ENCODE assay signal across 8 mouse cellular contexts in the genomic region with DNA sequence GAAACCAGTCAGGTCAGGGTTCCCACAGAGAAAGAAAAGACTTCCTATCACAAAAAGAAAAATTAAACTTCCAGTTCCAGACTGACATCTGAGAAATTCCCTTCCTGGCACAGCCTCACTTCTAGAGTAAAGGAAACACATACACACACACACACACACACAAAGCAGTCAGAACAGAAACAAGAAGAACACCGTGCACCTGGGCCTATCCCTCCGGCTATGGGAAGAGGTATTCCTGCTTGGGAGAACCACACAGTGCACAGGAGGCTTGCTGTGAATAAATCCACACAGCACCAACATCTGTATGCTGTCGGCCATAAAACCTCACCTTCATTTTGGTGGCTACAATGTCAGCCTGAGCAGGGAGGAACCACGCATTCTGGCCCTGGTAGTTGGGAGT. TPM values are rescaled to one million over a fixed set of nuclear protein-coding genes. Genes with fewer than 3 reads are reported as not detected.
DNase-seq lines count a peak whose midpoint lies in the region; ATAC-seq and TF ChIP-seq lines count a peak whose summit lies in the region.

No protein-coding gene starts in this region.

- no peak for DNase-seq in left cerebral cortex, adult 2 months (ENCODE audit: extremely low spot score in 1 of 2, low spot score in 2 of 2)
- no peak for DNase-seq in left cerebral cortex, postnatal 4 days
- no peak for DNase-seq in kidney, postnatal 0 days (ENCODE audit: low spot score)
- no peak for DNase-seq in frontal cortex, adult 2 months (ENCODE audit: extremely low spot score in 1 of 2, low spot score in 1 of 2)
- no peak for DNase-seq in layer of hippocampus, adult 11-12 months (ENCODE audit: low spot score)
- DNase-seq in cerebellum, postnatal 4 days (ENCODE audit: low spot score in 2 of 2): no peak

- H3K9me3 ChIP-seq in embryonic facial prominence, embryonic 12.5 days: no peaks in the 10 kb centered on the region
- no peaks in the 10 kb centered on the region for H3K9me3 ChIP-seq in kidney, postnatal 0 days (replicated peaks; ENCODE audit: low read length)
- no peaks in the 10 kb centered on the region for H3K9me3 ChIP-seq in neural tube, embryonic 13.5 days

- H3K9ac ChIP-seq in embryonic facial prominence, embryonic 12.5 days: no peak overlapping the region
- H3K9ac ChIP-seq in kidney, postnatal 0 days (ENCODE audit: low read depth, low read length): no peak overlapping the region
- peak overlapping the region; percentile 92 for H3K9ac ChIP-seq in neural tube, embryonic 13.5 days

- intact Hi-C loops in left cerebral cortex, adult 2 months (cut with DNase I): no loop called here
- intact Hi-C loops in left cerebral cortex, postnatal 4 days (cut with DNase I): no loop called here

- H3K4me3 ChIP-seq in left cerebral cortex, adult 2 months: peak overlapping the region; percentile 88
- peak overlapping the region; percentile 86 for H3K4me3 ChIP-seq in embryonic facial prominence, embryonic 12.5 days
- H3K4me3 ChIP-seq in kidney, postnatal 0 days (replicated peaks; ENCODE audit: low read depth, low read length): peak overlapping the region; percentile 63
- H3K4me3 ChIP-seq in neural tube, embryonic 13.5 days: peak overlapping the region; percentile 85

- no peak for ATAC-seq in embryonic facial prominence, embryonic 12.5 days (ENCODE audit: insufficient number of reproducible peaks, insufficient read depth, low FRiP score, low TSS enrichment)
- no peak for ATAC-seq in kidney, postnatal 0 days (replicated peaks; ENCODE audit: low FRiP score, low read depth)
- no peak for ATAC-seq in neural tube, embryonic 13.5 days (ENCODE audit: low read depth)

- no peak for TF ChIP-seq CTCF in left cerebral cortex, adult 2 months (IDR thresholded peaks at IDR 0.05)
- TF ChIP-seq CTCF in kidney, postnatal 0 days (IDR thresholded peaks at IDR 0.05; ENCODE audit: low read depth): no peak

- H3K4me1 ChIP-seq in embryonic facial prominence, embryonic 12.5 days: peaks cover 22% of the 10 kb centered on the region
- peaks cover 11% of the 10 kb centered on the region; the same call in 1 of the 2 replicates for H3K4me1 ChIP-seq in kidney, postnatal 0 days (replicated peaks; ENCODE audit: insufficient read depth, low read length)
- peaks cover 47% of the 10 kb centered on the region for H3K4me1 ChIP-seq in neural tube, embryonic 13.5 days (replicated peaks)

- H3K27ac ChIP-seq in left cerebral cortex, adult 2 months: no peak overlapping the region
- peak overlapping the region; percentile 26; the same call in 1 of the 2 replicates for H3K27ac ChIP-seq in embryonic facial prominence, embryonic 12.5 days
- peak overlapping the region; percentile 94; the same call in 1 of the 2 replicates for H3K27ac ChIP-seq in kidney, postnatal 0 days
- H3K27ac ChIP-seq in neural tube, embryonic 13.5 days (replicated peaks): peak overlapping the region; percentile 94

- 77% methylated on average over 4 of the region's 4 CpGs for WGBS in embryonic facial prominence, embryonic 12.5 days
- 39% methylated on average over 4 of the region's 4 CpGs for WGBS in kidney, postnatal 0 days
- WGBS in neural tube, embryonic 13.5 days: 75% methylated on average over 4 of the region's 4 CpGs

- no peaks in the 10 kb centered on the region for H3K27me3 ChIP-seq in embryonic facial prominence, embryonic 12.5 days
- H3K27me3 ChIP-seq in kidney, postnatal 0 days (ENCODE audit: insufficient read depth, low read length): no peaks in the 10 kb centered on the region
- no peaks in the 10 kb centered on the region for H3K27me3 ChIP-seq in neural tube, embryonic 13.5 days

- peak overlapping the region; percentile 68 for H3K4me2 ChIP-seq in embryonic facial prominence, embryonic 12.5 days (replicated peaks)
- peak overlapping the region; percentile 79 for H3K4me2 ChIP-seq in kidney, postnatal 0 days (ENCODE audit: low read length)
- H3K4me2 ChIP-seq in neural tube, embryonic 13.5 days: peak overlapping the region; percentile 75

- peaks cover 53% of the 10 kb centered on the region for H3K36me3 ChIP-seq in embryonic facial prominence, embryonic 12.5 days
- H3K36me3 ChIP-seq in kidney, postnatal 0 days (ENCODE audit: insufficient read depth, low read length): peaks cover 40% of the 10 kb centered on the region
- H3K36me3 ChIP-seq in neural tube, embryonic 13.5 days: peaks cover 54% of the 10 kb centered on the region

RNA-seq across cellular contexts. Expression of a gene that starts 11.7 kb away (rescaled TPM):
- 100 to 1,000 TPM; 144 to 154 TPM for total RNA-seq in left cerebral cortex, adult 2 months (2021)
- total RNA-seq in left cerebral cortex, postnatal 4 days (2021): 100 to 1,000 TPM; 166 to 179 TPM
- polyA plus RNA-seq in embryonic facial prominence, embryonic 12.5 days (2016; fragmentation: Nextera tagmentation; extraction: Ambion mirVana): 119 and 122 TPM in 2 replicates
- 151 and 158 TPM in 2 replicates for polyA plus RNA-seq in kidney, postnatal 0 days (2015; fragmentation: Nextera tagmentation; extraction: Ambion mirVana)
- 149 and 155 TPM in 2 replicates for polyA plus RNA-seq in neural tube, embryonic 13.5 days (2015; fragmentation: Nextera tagmentation; extraction: Ambion mirVana)
- 183 and 188 TPM in 2 replicates for polyA plus RNA-seq in frontal cortex, adult 2 months (2012; rRNA removed)

RNA-seq across cellular contexts. Expression of a gene that starts 24.1 kb away (rescaled TPM):
- total RNA-seq in left cerebral cortex, adult 2 months (2021): 10 to 100 TPM; 48.5 to 53.1 TPM
- 10 to 100 TPM; 55.9 to 56.5 TPM for total RNA-seq in left cerebral cortex, postnatal 4 days (2021)
- polyA plus RNA-seq in embryonic facial prominence, embryonic 12.5 days (2016; fragmentation: Nextera tagmentation; extraction: Ambion mirVana): 88.5 and 98.3 TPM in 2 replicates
- 71.3 and 77.7 TPM in 2 replicates for polyA plus RNA-seq in kidney, postnatal 0 days (2015; fragmentation: Nextera tagmentation; extraction: Ambion mirVana)
- 84.4 and 87.8 TPM in 2 replicates for polyA plus RNA-seq in neural tube, embryonic 13.5 days (2015; fragmentation: Nextera tagmentation; extraction: Ambion mirVana)
- polyA plus RNA-seq in frontal cortex, adult 2 months (2012; rRNA removed): 48.9 and 49.2 TPM in 2 replicates

RNA-seq across cellular contexts. Expression of a gene that starts 29.0 kb away (rescaled TPM):
- total RNA-seq in left cerebral cortex, adult 2 months (2021): 1 to 10 TPM; 1.4 to 1.8 TPM
- total RNA-seq in left cerebral cortex, postnatal 4 days (2021): 1 to 10 TPM; 2.7 to 2.8 TPM
- 2.6 and 2.7 TPM in 2 replicates for polyA plus RNA-seq in embryonic facial prominence, embryonic 12.5 days (2016; fragmentation: Nextera tagmentation; extraction: Ambion mirVana)
- 0.75 and 1.1 TPM in 2 replicates for polyA plus RNA-seq in kidney, postnatal 0 days (2015; fragmentation: Nextera tagmentation; extraction: Ambion mirVana)
- 1.6 and 2.4 TPM in 2 replicates for polyA plus RNA-seq in neural tube, embryonic 13.5 days (2015; fragmentation: Nextera tagmentation; extraction: Ambion mirVana)
- 0.34 and 0.92 TPM in 2 replicates for polyA plus RNA-seq in frontal cortex, adult 2 months (2012; rRNA removed)

RNA-seq across cellular contexts. Expression of a gene that starts 29.7 kb away (rescaled TPM):
- total RNA-seq in left cerebral cortex, adult 2 months (2021): 10 to 100 TPM; 71.2 to 77.9 TPM
- 10 to 100 TPM; 70.8 to 77.5 TPM for total RNA-seq in left cerebral cortex, postnatal 4 days (2021)
- 165 and 172 TPM in 2 replicates for polyA plus RNA-seq in embryonic facial prominence, embryonic 12.5 days (2016; fragmentation: Nextera tagmentation; extraction: Ambion mirVana)
- 105 and 115 TPM in 2 replicates for polyA plus RNA-seq in kidney, postnatal 0 days (2015; fragmentation: Nextera tagmentation; extraction: Ambion mirVana)
- polyA plus RNA-seq in neural tube, embryonic 13.5 days (2015; fragmentation: Nextera tagmentation; extraction: Ambion mirVana): 124 and 127 TPM in 2 replicates
- 111 and 130 TPM in 2 replicates for polyA plus RNA-seq in frontal cortex, adult 2 months (2012; rRNA removed)

RNA-seq across cellular contexts. Expression of a gene that starts 45.4 kb away (rescaled TPM):
- total RNA-seq in left cerebral cortex, adult 2 months (2021): 10 to 100 TPM; 90.2 to 98.8 TPM
- 100 to 1,000 TPM; 105 to 110 TPM for total RNA-seq in left cerebral cortex, postnatal 4 days (2021)
- polyA plus RNA-seq in embryonic facial prominence, embryonic 12.5 days (2016; fragmentation: Nextera tagmentation; extraction: Ambion mirVana): 218 and 221 TPM in 2 replicates
- 114 and 123 TPM in 2 replicates for polyA plus RNA-seq in kidney, postnatal 0 days (2015; fragmentation: Nextera tagmentation; extraction: Ambion mirVana)
- 161 and 192 TPM in 2 replicates for polyA plus RNA-seq in neural tube, embryonic 13.5 days (2015; fragmentation: Nextera tagmentation; extraction: Ambion mirVana)
- 128 and 139 TPM in 2 replicates for polyA plus RNA-seq in frontal cortex, adult 2 months (2012; rRNA removed)
